Mouse (Mus musculus) gastrocnemius, postnatal 25 days (tissue): Measurements from ENCODE around the gene Vangl2. TPM values are rescaled to one million over a fixed set of nuclear protein-coding genes. Genes with fewer than 3 reads are reported as not detected.

Experiments used
- DNase-seq: peaks from one replicate; pipeline ENCODE4 v3.0.0; 2022
- total RNA-seq, 2 experiments: library from RNA; stranded (reverse); gene quantifications; 1 replicate in 1 of 2; 2 replicates in 1 of 2; pipeline ENCODE4 v1.2.3; 2021

Gene Vangl2
- total RNA-seq, 2 experiments from 2014 or later: 0.80 to 1.00 TPM

- DNase-seq: no peak
These were observed 488 bp downstream of the Vangl2 start for GRCm38 (mm10) chr1:172027809-172028102.

- DNase-seq: peak; percentile 82
These were observed 1.0 kb downstream of the Vangl2 start for GRCm38 (mm10) chr1:172027010-172027808.

GRCm38 (mm10) chr1:172026201-172026901 is 1.9 kb downstream of the Vangl2 start:
- no peak for DNase-seq

- DNase-seq: no peak
These were observed 2.9 kb downstream of the Vangl2 start for GRCm38 (mm10) chr1:172025201-172025904.

GRCm38 (mm10) chr1:172024140-172024895 is 3.9 kb downstream of the Vangl2 start:
- no peak for DNase-seq

GRCm38 (mm10) chr1:172019863-172020521 is 8.3 kb downstream of the Vangl2 start:
- DNase-seq: no peak

- DNase-seq: no peak
These were observed 8.9 kb downstream of the Vangl2 start for GRCm38 (mm10) chr1:172019339-172019738.

GRCm38 (mm10) chr1:172018336-172019311 is 9.6 kb downstream of the Vangl2 start:
- no peak for DNase-seq

- DNase-seq: no peak
These were observed 10.7 kb downstream of the Vangl2 start for GRCm38 (mm10) chr1:172017517-172018070.

GRCm38 (mm10) chr1:172016660-172017516 is 11.4 kb downstream of the Vangl2 start:
- no peak for DNase-seq

GRCm38 (mm10) chr1:172016031-172016430 is 12.2 kb downstream of the Vangl2 start:
- DNase-seq: no peak

- DNase-seq: no peak
These were observed 12.8 kb downstream of the Vangl2 start for GRCm38 (mm10) chr1:172015312-172015939.

GRCm38 (mm10) chr1:172014771-172015170 is 13.5 kb downstream of the Vangl2 start:
- no peak for DNase-seq

- no peak for DNase-seq
These were observed 16.2 kb downstream of the Vangl2 start for GRCm38 (mm10) chr1:172012030-172012429.

- DNase-seq: no peak
These were observed 18.0 kb downstream of the Vangl2 start for GRCm38 (mm10) chr1:172010042-172010824.

GRCm38 (mm10) chr1:172009406-172009805 is 18.8 kb downstream of the Vangl2 start:
- DNase-seq: no peak

GRCm38 (mm10) chr1:172008351-172008750 is 19.9 kb downstream of the Vangl2 start:
- DNase-seq: no peak

- no peak for DNase-seq
These were observed 20.5 kb downstream of the Vangl2 start for GRCm38 (mm10) chr1:172007761-172008160.
